Mouse (Mus musculus): ENCODE measurements around the gene Krt84. TPM values are rescaled to one million over a fixed set of nuclear protein-coding genes. Genes with fewer than 3 reads are reported as not detected.
A peak's percentile ranks its signal among the peaks of the same experiment; 100 is the strongest.

The Krt84 gene
- polyA plus RNA-seq, 1 experiment from 2014 or later: not detected

DNA sequence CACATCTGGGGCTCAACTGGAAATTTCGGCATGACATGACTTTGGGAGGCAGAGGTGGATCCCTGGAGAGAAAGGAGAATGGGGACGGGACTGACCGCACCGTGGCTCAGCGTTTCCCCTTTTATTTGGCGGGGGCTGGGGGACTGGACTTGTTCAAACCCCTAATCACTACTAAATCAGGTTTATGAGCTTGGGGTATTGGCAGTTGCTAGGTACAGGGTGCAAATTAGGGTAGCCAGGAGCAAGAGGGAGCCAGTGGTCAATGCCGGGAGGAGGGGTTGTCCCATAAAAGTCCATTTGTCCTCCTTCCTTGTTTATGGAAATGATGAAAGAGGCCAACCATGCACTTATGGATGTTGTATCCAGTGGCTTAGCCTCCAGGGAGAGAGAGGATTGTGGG, 17.9 kb upstream of the Krt84 start, which contains the start of gene Krt82:
TSS of gene Krt82 (minus strand) at position 101 of the 400 bp plus-strand sequence.
- no peaks in the 10 kb centered on the region for H3K36me3 ChIP-seq (ENCODE audit: control insufficient read depth, insufficient read depth, low read length)
- ATAC-seq (replicated peaks; ENCODE audit: low FRiP score) (no peak), DNase-seq (ENCODE audit: low spot score) (no peak)
- no peak within 1 kb of the TSS for H3K9ac ChIP-seq (ENCODE audit: low read depth, low read length)
- WGBS: 79% methylated on average over 7 of the region's 7 CpGs
- no peak within 1 kb of the TSS for H3K4me2 ChIP-seq
- no peak within 1 kb of the TSS for H3K27ac ChIP-seq (ENCODE audit: low read depth, low read length)
- H3K4me1 ChIP-seq (replicated peaks; ENCODE audit: control insufficient read depth, insufficient read depth, low read length): no peaks in the 10 kb centered on the region
- no peaks in the 10 kb centered on the region for H3K9me3 ChIP-seq (ENCODE audit: control insufficient read depth, low read length)
- no peak within 1 kb of the TSS for H3K4me3 ChIP-seq (ENCODE audit: low read depth, low read length)
- H3K27me3 ChIP-seq (replicated peaks; ENCODE audit: control insufficient read depth, insufficient read depth, low read length): peaks cover 12% of the 10 kb centered on the region; the same call in 1 of the 2 replicates

DNA sequence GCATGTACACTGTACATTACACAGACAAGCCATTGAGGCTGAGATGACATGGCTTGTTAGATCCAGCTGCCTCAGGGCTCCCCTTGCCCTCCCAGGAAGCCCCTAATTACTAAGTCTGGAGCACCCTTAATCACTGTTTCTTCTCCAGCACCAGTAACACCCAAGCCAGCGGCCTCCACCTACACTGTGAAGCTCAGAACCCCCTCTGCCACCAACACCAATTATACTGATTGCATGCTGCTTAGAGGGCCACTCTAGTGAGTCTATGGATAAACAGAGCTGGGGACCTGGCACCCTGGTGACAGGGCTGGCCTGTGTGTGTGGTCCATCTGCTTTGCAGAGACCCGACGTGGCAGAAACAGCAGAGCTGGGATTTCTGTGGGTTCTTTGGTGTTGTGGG, 11.9 kb upstream of the Krt84 start:
- Histone ChIP-seq H3K4me1 (replicated peaks; ENCODE audit: control insufficient read depth, insufficient read depth, low read length) (no peaks in the 10 kb centered on the region), H3K4me3 (ENCODE audit: low read depth, low read length) (no peak overlapping the region), H3K27ac (ENCODE audit: low read depth, low read length) (no peak overlapping the region), H3K27me3 (replicated peaks; ENCODE audit: control insufficient read depth, insufficient read depth, low read length) (0 out of 2 replicates have a peak, but pooled peaks cover 2% of the 10 kb centered on the region), H3K4me2 (no peak overlapping the region), H3K9me3 (ENCODE audit: control insufficient read depth, low read length) (no peaks in the 10 kb centered on the region), H3K36me3 (ENCODE audit: control insufficient read depth, insufficient read depth, low read length) (no peaks in the 10 kb centered on the region), H3K9ac (ENCODE audit: low read depth, low read length) (no peak overlapping the region)
- no peak for DNase-seq (ENCODE audit: low spot score)
- ATAC-seq (replicated peaks; ENCODE audit: low FRiP score): no peak
- 58% methylated on average over 3 of the region's 3 CpGs for WGBS

- no peaks in the 10 kb centered on the region for H3K27me3 ChIP-seq (replicated peaks; ENCODE audit: control insufficient read depth, insufficient read depth, low read length)
- no peak overlapping the region for H3K4me3 ChIP-seq (ENCODE audit: low read depth, low read length)
- H3K36me3 ChIP-seq (ENCODE audit: control insufficient read depth, insufficient read depth, low read length): no peaks in the 10 kb centered on the region
- H3K4me2 ChIP-seq: no peak overlapping the region
- WGBS: 51% methylated on average over 9 of the region's 9 CpGs
- ATAC-seq (replicated peaks; ENCODE audit: low FRiP score) (no peak), DNase-seq (ENCODE audit: low spot score) (no peak)
- no peaks in the 10 kb centered on the region for H3K9me3 ChIP-seq (ENCODE audit: control insufficient read depth, low read length)
- H3K27ac ChIP-seq (ENCODE audit: low read depth, low read length): no peak overlapping the region
- H3K4me1 ChIP-seq (replicated peaks; ENCODE audit: control insufficient read depth, insufficient read depth, low read length): no peaks in the 10 kb centered on the region
- no peak overlapping the region for H3K9ac ChIP-seq (ENCODE audit: low read depth, low read length)
Observed at GRCm38 (mm10) chr15:101542543-101542942, 9.9 kb upstream of the Krt84 start.

DNA sequence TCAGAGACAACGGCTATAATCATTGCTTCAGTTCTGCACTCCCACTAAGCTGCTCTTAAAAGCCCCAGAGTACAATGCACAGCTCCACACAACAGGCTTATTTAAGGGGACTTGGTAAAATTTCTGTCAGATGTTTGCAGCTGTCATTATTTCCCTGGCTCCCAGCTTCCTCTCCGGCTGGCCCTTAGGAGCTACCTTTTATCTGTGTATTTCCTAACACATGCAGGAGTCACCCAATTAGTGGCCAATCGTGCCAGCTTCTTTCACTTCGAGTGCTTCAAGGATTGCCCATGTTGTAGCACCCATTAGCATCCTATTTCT, 5.9 kb upstream of the Krt84 start:
- Histone ChIP-seq H3K4me2 (no peak overlapping the region), H3K9me3 (ENCODE audit: control insufficient read depth, low read length) (no peaks in the 10 kb centered on the region), H3K4me3 (ENCODE audit: low read depth, low read length) (no peak overlapping the region), H3K27me3 (replicated peaks; ENCODE audit: control insufficient read depth, insufficient read depth, low read length) (no peaks in the 10 kb centered on the region), H3K4me1 (replicated peaks; ENCODE audit: control insufficient read depth, insufficient read depth, low read length) (no peaks in the 10 kb centered on the region), H3K36me3 (ENCODE audit: control insufficient read depth, insufficient read depth, low read length) (no peaks in the 10 kb centered on the region), H3K27ac (ENCODE audit: low read depth, low read length) (no peak overlapping the region), H3K9ac (ENCODE audit: low read depth, low read length) (no peak overlapping the region)
- WGBS: 64% methylated on average over 4 of the region's 4 CpGs
- DNase-seq (ENCODE audit: low spot score) (no peak), ATAC-seq (replicated peaks; ENCODE audit: low FRiP score) (no peak)

- H3K4me2 ChIP-seq: no peak overlapping the region
- ATAC-seq (replicated peaks; ENCODE audit: low FRiP score): no peak
- no peak overlapping the region for H3K27ac ChIP-seq (ENCODE audit: low read depth, low read length)
- DNase-seq (ENCODE audit: low spot score): no peak
- H3K4me1 ChIP-seq (replicated peaks; ENCODE audit: control insufficient read depth, insufficient read depth, low read length): no peaks in the 10 kb centered on the region
- no peaks in the 10 kb centered on the region for H3K9me3 ChIP-seq (ENCODE audit: control insufficient read depth, low read length)
- H3K36me3 ChIP-seq (ENCODE audit: control insufficient read depth, insufficient read depth, low read length): no peaks in the 10 kb centered on the region
- H3K27me3 ChIP-seq (replicated peaks; ENCODE audit: control insufficient read depth, insufficient read depth, low read length): no peaks in the 10 kb centered on the region
- H3K4me3 ChIP-seq (ENCODE audit: low read depth, low read length): no peak overlapping the region
- H3K9ac ChIP-seq (ENCODE audit: low read depth, low read length): no peak overlapping the region
- WGBS: 43% methylated on average over 7 of the region's 7 CpGs
Observed at GRCm38 (mm10) chr15:101537864-101538579, 5.4 kb upstream of the Krt84 start.

DNA sequence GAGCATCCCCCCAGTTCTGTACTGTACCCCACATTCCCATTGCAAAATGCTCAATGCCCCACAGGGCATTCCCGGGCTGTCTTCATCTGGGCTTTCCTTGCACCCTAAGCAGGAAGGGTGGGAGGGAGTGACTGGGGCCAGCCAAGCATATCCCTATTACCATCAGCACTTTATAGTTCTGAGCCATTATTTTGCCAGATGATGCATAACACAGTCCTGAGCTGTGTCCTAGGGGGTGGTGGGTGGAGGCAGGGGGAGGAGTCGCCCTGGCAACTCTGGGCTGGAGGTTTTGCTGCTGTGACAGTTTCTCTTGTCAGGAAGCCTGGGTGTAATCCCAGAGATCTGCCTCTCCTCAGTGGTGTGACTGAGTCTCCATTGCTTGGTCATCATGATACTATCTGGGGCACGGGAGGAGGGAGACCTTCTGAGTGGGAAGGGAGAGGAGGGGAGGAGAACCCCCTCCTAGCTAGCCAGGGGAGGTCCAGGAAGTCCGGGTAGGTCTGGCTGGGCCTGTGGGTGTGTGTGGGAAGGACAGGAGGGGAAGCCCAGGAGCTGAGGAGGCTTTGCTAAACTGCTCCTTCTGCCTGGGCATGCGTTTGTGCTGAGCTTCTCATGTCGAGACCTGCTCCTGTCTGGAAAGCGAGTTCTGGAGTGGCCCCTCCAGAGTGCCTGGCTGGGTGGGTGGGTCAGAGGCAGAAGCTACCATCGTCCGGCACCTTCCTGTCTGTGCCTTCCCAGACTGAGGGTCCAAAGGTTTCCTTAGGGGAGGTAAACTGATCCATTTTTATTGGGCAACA, 3.6 kb upstream of the Krt84 start:
- no peak overlapping the region for H3K27ac ChIP-seq (ENCODE audit: low read depth, low read length)
- no peaks in the 10 kb centered on the region for H3K9me3 ChIP-seq (ENCODE audit: control insufficient read depth, low read length)
- H3K4me1 ChIP-seq (replicated peaks; ENCODE audit: control insufficient read depth, insufficient read depth, low read length): no peaks in the 10 kb centered on the region
- no peaks in the 10 kb centered on the region for H3K27me3 ChIP-seq (replicated peaks; ENCODE audit: control insufficient read depth, insufficient read depth, low read length)
- no peaks in the 10 kb centered on the region for H3K36me3 ChIP-seq (ENCODE audit: control insufficient read depth, insufficient read depth, low read length)
- no peak overlapping the region for H3K4me3 ChIP-seq (ENCODE audit: low read depth, low read length)
- H3K4me2 ChIP-seq: no peak overlapping the region
- WGBS: 50% methylated on average over 9 of the region's 9 CpGs
- ATAC-seq (replicated peaks; ENCODE audit: low FRiP score) (no peak), DNase-seq (ENCODE audit: low spot score) (no peak)
- no peak overlapping the region for H3K9ac ChIP-seq (ENCODE audit: low read depth, low read length)

- Histone ChIP-seq H3K4me1 (replicated peaks; ENCODE audit: control insufficient read depth, insufficient read depth, low read length) (no peaks in the 10 kb centered on the region), H3K4me3 (ENCODE audit: low read depth, low read length) (no peak overlapping the region), H3K9ac (ENCODE audit: low read depth, low read length) (no peak overlapping the region), H3K27ac (ENCODE audit: low read depth, low read length) (no peak overlapping the region), H3K27me3 (replicated peaks; ENCODE audit: control insufficient read depth, insufficient read depth, low read length) (peaks cover 2% of the 10 kb centered on the region; the same call in 1 of the 2 replicates), H3K4me2 (no peak overlapping the region), H3K36me3 (ENCODE audit: control insufficient read depth, insufficient read depth, low read length) (no peaks in the 10 kb centered on the region), H3K9me3 (ENCODE audit: control insufficient read depth, low read length) (no peaks in the 10 kb centered on the region)
- no peak for ATAC-seq (replicated peaks; ENCODE audit: low FRiP score)
- WGBS: 67% methylated on average over 4 of the region's 4 CpGs
- DNase-seq (ENCODE audit: low spot score): no peak
Observed at GRCm38 (mm10) chr15:101522556-101523232, 9.9 kb downstream of the Krt84 start.

- no peak overlapping the region for H3K9ac ChIP-seq (ENCODE audit: low read depth, low read length)
- H3K4me1 ChIP-seq (replicated peaks; ENCODE audit: control insufficient read depth, insufficient read depth, low read length): no peaks in the 10 kb centered on the region
- no peaks in the 10 kb centered on the region; the same call in 1 of the 2 replicates for H3K27me3 ChIP-seq (replicated peaks; ENCODE audit: control insufficient read depth, insufficient read depth, low read length)
- H3K27ac ChIP-seq (ENCODE audit: low read depth, low read length): no peak overlapping the region
- H3K4me3 ChIP-seq (ENCODE audit: low read depth, low read length): no peak overlapping the region
- H3K4me2 ChIP-seq: no peak overlapping the region
- DNase-seq (ENCODE audit: low spot score) (peak; percentile 43), ATAC-seq (replicated peaks; ENCODE audit: low FRiP score) (no peak)
- H3K36me3 ChIP-seq (ENCODE audit: control insufficient read depth, insufficient read depth, low read length): no peaks in the 10 kb centered on the region
- WGBS: 10% methylated on average over 2 of the region's 2 CpGs
- H3K9me3 ChIP-seq (ENCODE audit: control insufficient read depth, low read length): no peaks in the 10 kb centered on the region
Observed at GRCm38 (mm10) chr15:101519792-101520191, 12.8 kb downstream of the Krt84 start.
